Mouse (Mus musculus) heart, embryonic 14.5 days (tissue): Measurements from ENCODE around the gene Khk. TPM values are rescaled to one million over a fixed set of nuclear protein-coding genes. Genes with fewer than 3 reads are reported as not detected.

Experiments
- ATAC-seq: fragments of 200-750 bp; cut with Nextera tagmentation; 2 replicates; pipeline ENCODE4 v1.8.0; 2017; ENCODE audit warnings: low read depth, moderate TSS enrichment; ENCODE audit not compliant: insufficient number of reproducible peaks, insufficient read depth, low FRiP score
- H3K27ac ChIP-seq, 2 experiments: fragments of 200-500 bp in 1 of 2; fragments of 300-500 bp in 1 of 2; sonication (generic) in 1 of 2; replicated peaks in 1 of 2; 2 replicates each; pipeline ENCODE4 v1.5.1; 2012 to 2014; ENCODE audit warnings: low read depth in 2 of 2, low read length in 2 of 2, control low read depth in 1 of 2, mild to moderate bottlenecking in 1 of 2, mixed read lengths in 1 of 2; ENCODE audit not compliant: control insufficient read depth in 1 of 2, insufficient read depth in 1 of 2
- H3K27me3 ChIP-seq: fragments of 300-500 bp; sonication (generic); 2 replicates; pipeline ENCODE4 v1.6.1; 2014; ENCODE audit warnings: mild to moderate bottlenecking, low read length, control low read depth; ENCODE audit not compliant: control insufficient read depth, insufficient read depth
- H3K36me3 ChIP-seq: fragments of 300-500 bp; sonication (generic); 2 replicates; pipeline ENCODE4 v1.6.1; 2014; ENCODE audit warnings: mild to moderate bottlenecking, control low read depth, low read length, mixed read lengths; ENCODE audit not compliant: control insufficient read depth, insufficient read depth
- H3K4me1 ChIP-seq, 2 experiments: fragments of 200-500 bp in 1 of 2; fragments of 300-500 bp in 1 of 2; sonication (generic) in 1 of 2; 2 replicates each; pipeline ENCODE4 v1.6.1; 2012 to 2014; ENCODE audit warnings: low read length in 2 of 2, control low read depth in 1 of 2, mixed read lengths in 1 of 2; ENCODE audit not compliant: control insufficient read depth in 2 of 2, insufficient read depth in 2 of 2
- H3K4me2 ChIP-seq: fragments of 300-500 bp; sonication (generic); 2 replicates; pipeline ENCODE4 v1.6.1; 2014; ENCODE audit warnings: mild to moderate bottlenecking, low read length
- H3K4me3 ChIP-seq, 2 experiments: fragments of 200-500 bp in 1 of 2; fragments of 300-500 bp in 1 of 2; sonication (generic) in 1 of 2; 2 replicates each; pipeline ENCODE4 v1.5.1; 2012 to 2014; ENCODE audit warnings: low read length in 2 of 2, mild to moderate bottlenecking in 2 of 2, control low read depth in 1 of 2, low read depth in 1 of 2, moderate library complexity in 1 of 2; ENCODE audit not compliant: control insufficient read depth in 1 of 2, insufficient read depth in 1 of 2
- H3K9ac ChIP-seq: fragments of 300-500 bp; sonication (generic); 2 replicates; pipeline ENCODE4 v1.6.1; 2014; ENCODE audit warnings: mild to moderate bottlenecking, low read length
- H3K9me3 ChIP-seq: fragments of 300-500 bp; sonication (generic); 2 replicates; pipeline ENCODE4 v1.6.1; 2016; ENCODE audit warnings: low read length, control low read depth; ENCODE audit not compliant: control insufficient read depth
- WGBS: fragments of 180-500 bp; shearing (Covaris S2); extraction: QIAGEN DNeasy Blood & Tissue Kit; methylation state at CpG from one replicate; pipeline ENCODE4 v1.1.7; 2014; 5-methylcytosine and 5-hydroxymethylcytosine counted together
- polyA plus RNA-seq: library from polyadenylated mRNA; unstranded; fragments of >200 nt; fragmentation: Nextera tagmentation; extraction: Ambion mirVana; gene quantifications from 2 replicates; pipeline ENCODE4 v1.2.1, GENCODE M21; 2014

Gene Khk
- polyA plus RNA-seq, 1 experiment from 2014 or later, result 12.1 TPM

- H3K4me1 ChIP-seq, result peaks cover 8 to 13% of the 10 kb centered on the region in 2 experiments
- H3K4me3 ChIP-seq, result peak overlapping the region; percentile 76 to 88; a peak in 3 of 4 replicates
- peaks cover 14% of the 10 kb centered on the region for H3K36me3 ChIP-seq
These were observed 34.5 kb upstream of the Khk start for GRCm38 (mm10) chr5:30886731-30887130.

GRCm38 (mm10) chr5:30887331-30887761, 33.9 kb upstream of the Khk start:
- Histone ChIP-seq H3K9ac (peak overlapping the region; percentile 86), H3K9me3 (no peaks in the 10 kb centered on the region), H3K4me2 (peak overlapping the region; percentile 78), H3K27me3 (no peaks in the 10 kb centered on the region), H3K36me3 (peaks cover 20% of the 10 kb centered on the region), H3K27ac (peak overlapping the region; percentile 94 to 96), H3K4me1 (peaks cover 8 to 13% of the 10 kb centered on the region in 2 experiments), H3K4me3 (peak overlapping the region; percentile 76 to 88)
- peak; percentile 37; the same call in 1 of the 2 replicates for ATAC-seq
- WGBS, result 0% methylated on average over 19 of the region's 19 CpGs

More at GRCm38 (mm10) chr5:30886731-30887130, 34.5 kb upstream of the Khk start:
- no peaks in the 10 kb centered on the region for H3K27me3 ChIP-seq
- ATAC-seq, result no peak
- peak overlapping the region; percentile 5 to 96; a peak in 2 of 4 replicates for H3K27ac ChIP-seq
- peak overlapping the region; percentile 78 for H3K4me2 ChIP-seq
- peak overlapping the region; percentile 86 for H3K9ac ChIP-seq
- WGBS, result 30% methylated on average over 5 of the region's 5 CpGs
- no peaks in the 10 kb centered on the region for H3K9me3 ChIP-seq

GRCm38 (mm10) chr5:30887858-30888336, 33.3 kb upstream of the Khk start:
- peak; percentile 84 for ATAC-seq
- Histone ChIP-seq H3K27ac (peak overlapping the region; percentile 94 to 96), H3K9ac (peak overlapping the region; percentile 86), H3K27me3 (no peaks in the 10 kb centered on the region), H3K4me2 (peak overlapping the region; percentile 78), H3K9me3 (no peaks in the 10 kb centered on the region), H3K36me3 (peaks cover 26% of the 10 kb centered on the region), H3K4me1 (peaks cover 8 to 13% of the 10 kb centered on the region in 2 experiments), H3K4me3 (peak overlapping the region; percentile 76 to 88)
- under 1% methylated on average over 28 of the region's 28 CpGs for WGBS

- peaks cover 8 to 13% of the 10 kb centered on the region in 2 experiments for H3K4me1 ChIP-seq
- ATAC-seq, result peak; percentile 84
- H3K9me3 ChIP-seq, result no peaks in the 10 kb centered on the region
- H3K27ac ChIP-seq, result peak within 1 kb of the TSS; percentile 94 to 96
- peak within 1 kb of the TSS; percentile 78 for H3K4me2 ChIP-seq
- H3K27me3 ChIP-seq, result no peaks in the 10 kb centered on the region
- peaks cover 32% of the 10 kb centered on the region for H3K36me3 ChIP-seq
- peak within 1 kb of the TSS; percentile 86 for H3K9ac ChIP-seq
- H3K4me3 ChIP-seq, result peak within 1 kb of the TSS; percentile 82 to 88
- WGBS, result under 1% methylated on average over 41 of the region's 42 CpGs
These were observed 32.7 kb upstream of the Khk start, which contains the start of gene Agbl5 for GRCm38 (mm10) chr5:30888337-30889087. TSS of gene Agbl5 (plus strand) at chr5:30888694.

- H3K9ac ChIP-seq, result peak overlapping the region; percentile 86
- H3K27me3 ChIP-seq, result no peaks in the 10 kb centered on the region
- H3K36me3 ChIP-seq, result peaks cover 39% of the 10 kb centered on the region
- no peaks in the 10 kb centered on the region for H3K9me3 ChIP-seq
- WGBS, result 2% methylated on average over 30 of the region's 42 CpGs
- H3K27ac ChIP-seq, result peak overlapping the region; percentile 89 to 96
- peaks cover 8 to 13% of the 10 kb centered on the region in 2 experiments for H3K4me1 ChIP-seq
- peak; percentile 42 for ATAC-seq
- H3K4me3 ChIP-seq, result peak overlapping the region; percentile 82 to 88
- peak overlapping the region; percentile 78 for H3K4me2 ChIP-seq
These were observed 32.0 kb upstream of the Khk start for GRCm38 (mm10) chr5:30889088-30889754.

- Histone ChIP-seq H3K36me3 (peaks cover 50% of the 10 kb centered on the region), H3K4me3 (no peak overlapping the region), H3K4me1 (peaks cover 8 to 13% of the 10 kb centered on the region in 2 experiments), H3K9ac (0 out of 2 replicates have a peak overlapping the region, but pooled peaks have one; percentile 86), H3K9me3 (no peaks in the 10 kb centered on the region), H3K27me3 (no peaks in the 10 kb centered on the region), H3K27ac (peak overlapping the region in 1 of 2 experiments; percentile 96; a peak in 1 of 4 replicates), H3K4me2 (peak overlapping the region; percentile 78)
- WGBS, result 80% methylated on average over 7 of the region's 7 CpGs
- no peak for ATAC-seq
These were observed 30.9 kb upstream of the Khk start for GRCm38 (mm10) chr5:30890375-30890774.

GRCm38 (mm10) chr5:30901860-30902259, 19.4 kb upstream of the Khk start:
- H3K4me1 ChIP-seq, result peaks cover 2 to 3% of the 10 kb centered on the region in 2 experiments; a peak in 3 of 4 replicates
- no peaks in the 10 kb centered on the region for H3K27me3 ChIP-seq
- no peak overlapping the region for H3K4me2 ChIP-seq
- WGBS, result 93% methylated on average over 5 of the region's 5 CpGs
- no peak for ATAC-seq
- peaks cover 76% of the 10 kb centered on the region for H3K36me3 ChIP-seq
- H3K9me3 ChIP-seq, result no peaks in the 10 kb centered on the region
- H3K9ac ChIP-seq, result no peak overlapping the region
- H3K27ac ChIP-seq, result no peak overlapping the region
- H3K4me3 ChIP-seq, result no peak overlapping the region
